Mouse (Mus musculus): ENCODE results near the gene Gal3st2.
"Not testable (repeated sequence)": the region's sequence is repeated elsewhere in the genome, so short reads cannot be mapped to it uniquely, and the experiment has no call there.

Gal3st2 gene

DNA sequence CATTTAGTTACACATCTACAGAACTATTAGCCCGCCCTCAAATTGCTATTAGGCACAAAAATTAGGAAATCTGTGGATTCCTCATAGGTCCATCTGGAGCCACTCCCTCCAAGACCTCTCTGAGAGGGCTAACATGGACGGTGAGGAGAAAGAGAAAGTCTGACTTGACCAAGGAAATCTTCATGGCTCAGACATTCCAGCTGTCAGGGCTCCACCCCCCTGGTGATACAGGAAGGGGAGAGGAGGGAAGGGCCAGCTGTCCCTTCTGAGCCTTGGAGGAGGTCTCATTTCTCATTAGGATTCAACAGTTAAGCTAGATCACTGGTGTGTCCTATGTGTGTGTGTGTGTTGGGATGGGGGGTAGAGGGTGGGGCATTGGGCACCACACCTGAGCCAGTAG is at the start of gene Gal3st2:
Gene Gal3st2 (plus strand): TSS at position 259 of the 400 bp plus-strand sequence.
- not testable (repeated sequence) for DNase-seq (ENCODE audit: low read depth, low spot score)

- no peak for DNase-seq (ENCODE audit: low read depth, low spot score)
Measured at GRCm38 (mm10) chr1:93811495-93812039, 49.5 kb upstream of the Gal3st2 start.

GRCm38 (mm10) chr1:93817823-93818532 is 43.1 kb upstream of the Gal3st2 start:
- no peak for DNase-seq (ENCODE audit: low read depth, low spot score)

DNA sequence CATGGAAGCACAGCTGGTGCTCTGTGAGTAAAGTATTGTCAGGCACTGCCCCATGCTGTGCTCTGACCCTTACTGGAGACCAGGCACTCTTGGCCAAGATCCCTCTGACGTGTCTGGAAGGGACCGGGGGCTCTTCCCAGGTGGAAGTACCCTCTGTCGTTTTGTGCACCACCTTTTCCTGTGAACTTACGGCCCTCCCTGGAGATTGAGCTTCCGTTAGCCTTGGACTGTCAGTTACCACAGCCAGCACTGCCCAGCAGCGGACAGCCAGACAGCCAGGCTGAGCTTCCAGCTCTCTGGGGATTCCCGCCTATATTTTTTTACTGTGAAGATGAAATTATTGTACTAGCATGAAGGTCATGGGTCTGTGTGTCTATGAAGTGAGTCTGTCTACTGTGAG is 42.4 kb upstream of the Gal3st2 start:
- DNase-seq (ENCODE audit: low read depth, low spot score) = no peak

GRCm38 (mm10) chr1:93823796-93824495 is 37.2 kb upstream of the Gal3st2 start:
- DNase-seq (ENCODE audit: low read depth, low spot score) = no peak

GRCm38 (mm10) chr1:93824609-93825008 is 36.5 kb upstream of the Gal3st2 start, which contains the start of gene D2hgdh:
TSS of gene D2hgdh (plus strand) at chr1:93824909.
- DNase-seq (ENCODE audit: low read depth, low spot score) = no peak

DNA sequence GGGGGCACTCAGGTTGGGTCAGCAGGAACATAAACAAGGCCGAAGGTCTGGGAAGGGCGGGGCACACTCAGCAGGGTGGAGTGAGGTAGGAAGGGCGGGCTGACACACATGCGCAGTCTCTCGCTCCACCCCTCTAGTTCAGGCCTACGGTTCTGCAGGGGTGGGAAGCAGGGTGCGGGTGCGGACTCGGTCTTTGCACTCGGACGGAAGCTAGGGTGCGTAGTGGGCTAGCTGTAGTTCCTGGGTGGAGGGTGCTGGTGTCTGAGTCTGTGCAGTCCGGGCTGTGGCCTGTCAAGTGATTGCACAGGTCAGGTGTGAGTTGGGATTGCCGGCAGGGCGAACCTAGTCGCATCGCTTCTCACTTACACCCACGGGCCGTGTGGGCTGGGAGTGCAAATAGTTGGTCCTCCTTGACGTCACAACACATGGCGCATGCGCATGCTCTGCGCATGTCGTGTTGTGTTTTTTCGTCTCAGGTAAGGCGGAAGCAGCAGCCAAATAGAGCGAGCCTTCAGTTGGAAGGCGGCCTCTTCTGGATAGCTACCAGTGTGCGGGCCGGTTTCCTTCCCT is 35.9 kb upstream of the Gal3st2 start:
- DNase-seq (ENCODE audit: low read depth, low spot score) = peak; percentile 97

DNA sequence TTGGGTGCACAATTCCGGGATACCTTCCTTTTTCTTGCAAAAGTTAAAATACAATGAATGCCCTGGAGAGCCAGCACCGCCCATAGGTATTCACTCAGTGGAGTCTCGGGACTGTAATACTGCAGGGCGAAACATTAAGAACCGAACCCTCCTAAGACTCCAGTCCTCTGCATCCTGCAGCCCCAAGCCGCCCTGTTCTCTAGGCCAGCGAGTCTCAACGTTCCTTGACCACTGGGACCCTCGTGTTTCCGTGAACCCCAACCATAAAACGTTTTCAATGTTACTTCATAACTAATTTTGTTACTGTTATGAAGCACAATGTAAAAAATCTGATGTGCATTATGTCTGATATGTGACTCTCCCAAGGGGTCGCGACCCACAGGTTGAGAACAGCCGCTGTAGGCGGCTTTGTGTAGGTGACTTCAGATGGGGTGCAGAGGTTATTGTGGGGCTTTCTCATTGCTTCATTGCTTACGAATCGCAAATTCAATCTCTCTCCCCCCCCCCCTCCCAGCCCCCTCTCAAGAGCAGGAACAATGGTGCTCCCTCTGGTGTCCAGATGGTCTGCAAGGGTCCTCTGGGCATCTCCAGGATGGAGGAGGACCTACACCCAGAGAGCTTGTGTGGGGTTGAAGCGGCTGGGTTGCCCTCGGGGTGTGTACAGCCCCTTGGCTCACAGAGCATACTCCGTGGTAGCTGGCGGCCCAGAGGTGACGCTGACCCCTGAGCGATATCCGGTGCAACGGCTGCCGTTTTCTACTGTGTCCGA is 35.2 kb upstream of the Gal3st2 start:
- DNase-seq (ENCODE audit: low read depth, low spot score) = no peak

DNA sequence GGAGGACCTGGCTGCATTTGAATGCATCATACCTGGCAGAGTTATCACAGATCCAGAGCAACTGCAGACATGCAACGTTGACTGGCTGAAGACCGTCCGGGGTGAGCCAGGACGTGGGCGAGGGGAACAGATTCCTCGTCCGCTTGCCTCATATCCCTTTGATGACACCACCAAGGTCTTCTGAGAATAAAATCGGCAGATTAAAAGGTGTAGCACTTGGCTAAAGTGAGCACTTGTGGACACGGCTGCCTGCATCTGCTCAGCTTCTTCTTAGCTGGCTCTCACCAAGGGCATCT is 34.6 kb upstream of the Gal3st2 start:
- DNase-seq (ENCODE audit: low read depth, low spot score) = no peak

DNA sequence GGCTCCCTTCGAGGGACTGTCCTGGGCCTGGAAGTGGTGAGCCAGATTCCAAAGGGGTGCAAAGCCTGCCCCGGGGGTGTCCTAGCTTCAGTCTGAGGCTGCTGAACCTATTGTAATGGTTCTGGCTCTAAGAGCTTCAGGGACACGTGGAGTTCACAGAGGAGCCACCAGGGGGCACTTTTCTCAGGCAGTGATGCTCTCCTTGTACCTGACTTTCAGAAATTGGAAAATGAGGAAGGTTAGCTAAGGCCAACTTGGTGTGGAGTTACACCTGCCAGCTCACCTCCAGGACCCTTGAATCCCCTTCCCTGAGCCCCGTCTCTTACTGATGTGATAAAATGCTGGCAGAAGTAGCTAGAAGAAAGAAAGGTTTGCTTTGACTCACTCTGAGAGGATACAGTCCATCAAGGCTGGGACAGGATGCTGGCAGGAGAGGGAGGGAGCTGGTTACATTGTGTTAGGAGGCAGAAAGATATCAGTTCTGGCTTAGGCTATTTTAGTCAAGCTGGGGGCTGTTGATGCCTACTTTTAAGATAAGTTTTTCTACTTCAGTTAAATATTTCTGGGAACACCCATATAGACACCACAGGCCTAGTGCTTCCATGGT is 28.2 kb upstream of the Gal3st2 start:
- DNase-seq (ENCODE audit: low read depth, low spot score) = peak; percentile 3

- peak; percentile 9 for DNase-seq (ENCODE audit: low read depth, low spot score)
Measured at GRCm38 (mm10) chr1:93834671-93835150, 26.4 kb upstream of the Gal3st2 start.

- DNase-seq (ENCODE audit: low read depth, low spot score) = peak; percentile 1
Measured at GRCm38 (mm10) chr1:93835211-93835610, 25.9 kb upstream of the Gal3st2 start.

- DNase-seq (ENCODE audit: low read depth, low spot score) = no peak
Measured at GRCm38 (mm10) chr1:93835876-93836531, 25.1 kb upstream of the Gal3st2 start.

DNA sequence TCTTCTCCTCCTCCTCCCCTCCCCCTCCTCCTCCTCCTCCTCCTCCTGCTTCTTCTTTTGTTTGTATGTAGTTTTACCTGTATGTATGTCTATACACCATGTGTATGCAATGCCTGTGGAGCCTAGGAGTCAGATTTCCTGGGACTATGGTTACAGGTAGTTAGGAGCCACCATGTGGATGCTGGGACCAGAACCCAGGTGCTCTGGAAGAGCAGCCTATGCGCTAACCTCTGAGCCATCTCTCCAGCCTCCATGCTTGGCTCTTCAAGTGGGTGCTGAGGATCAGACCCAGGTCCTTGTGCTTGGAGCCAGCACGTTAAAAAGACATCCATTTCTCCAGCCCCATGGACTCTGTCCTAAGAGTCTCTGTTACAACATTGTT is 24.6 kb upstream of the Gal3st2 start:
- peak; percentile 5 for DNase-seq (ENCODE audit: low read depth, low spot score)

GRCm38 (mm10) chr1:93837335-93837734 is 23.8 kb upstream of the Gal3st2 start:
- DNase-seq (ENCODE audit: low read depth, low spot score) = no peak

DNA sequence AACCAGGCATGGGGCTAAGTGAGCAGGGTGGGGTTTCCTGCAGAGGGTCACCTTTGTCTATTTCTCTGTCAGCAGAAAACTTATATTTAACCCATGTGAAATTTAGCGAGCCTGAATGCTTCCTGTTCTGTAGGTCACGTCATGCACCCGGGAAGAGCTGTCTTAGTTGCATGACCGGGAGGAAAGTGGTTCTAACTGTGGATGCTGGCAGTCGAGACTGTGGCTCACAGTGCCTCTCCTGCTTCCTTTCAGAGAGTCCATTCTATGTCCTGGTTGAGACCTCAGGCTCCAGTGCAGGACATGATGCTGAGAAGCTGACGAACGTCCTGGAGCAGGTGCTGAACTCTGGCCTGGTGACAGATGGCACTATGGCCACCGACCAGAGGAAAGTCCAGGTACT is 22.5 kb upstream of the Gal3st2 start:
- DNase-seq (ENCODE audit: low read depth, low spot score) = not testable (repeated sequence)

DNA sequence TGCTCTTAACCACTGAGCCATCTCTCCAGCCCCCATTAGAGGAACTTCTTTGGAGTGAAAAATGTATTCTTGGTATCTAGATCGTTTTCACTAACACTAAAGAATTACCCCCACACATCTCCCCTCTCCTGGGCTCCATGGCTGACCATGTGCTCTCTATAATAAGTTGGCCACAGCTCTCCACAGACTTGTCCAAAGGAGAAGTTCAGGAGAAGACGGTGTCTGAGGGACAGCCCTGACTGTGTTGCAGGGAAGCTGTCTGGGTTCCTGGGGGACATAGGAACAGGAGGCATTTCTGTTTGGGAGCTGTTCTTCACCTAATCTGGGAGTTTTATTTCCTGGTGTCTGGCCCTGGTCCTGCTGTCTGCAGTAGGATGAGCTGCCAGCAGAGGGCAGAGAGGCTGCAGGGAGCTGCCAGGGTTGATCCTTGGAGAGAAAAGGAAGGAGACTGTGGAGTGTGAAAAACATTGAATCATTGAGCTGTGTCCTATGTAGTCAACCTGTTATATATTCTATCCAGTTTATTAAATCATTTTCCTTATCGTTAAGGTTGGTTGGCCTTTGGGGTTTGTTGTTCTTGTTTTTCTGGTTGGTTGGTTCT is 15.2 kb upstream of the Gal3st2 start:
- not testable (repeated sequence) for DNase-seq (ENCODE audit: low read depth, low spot score)

DNA sequence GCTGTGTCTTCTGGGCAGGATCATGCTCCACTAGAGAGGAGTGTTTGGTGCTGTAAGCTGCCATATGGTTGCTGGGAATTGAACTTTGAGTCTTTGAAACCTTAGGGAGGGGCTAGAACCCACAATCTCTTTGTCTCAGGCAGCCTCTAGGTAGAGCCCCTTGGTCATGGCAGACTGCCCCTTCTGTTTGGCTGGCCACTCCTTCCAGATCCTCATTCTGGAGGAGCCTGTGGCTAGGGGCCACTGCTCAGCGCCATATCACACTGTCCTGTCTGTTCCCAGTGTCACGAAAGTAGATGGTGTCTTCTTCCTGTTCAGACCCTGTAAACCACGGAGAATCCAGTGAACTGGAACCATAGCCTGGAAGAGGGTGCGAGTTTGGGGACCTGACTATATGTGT is 5.3 kb upstream of the Gal3st2 start:
- not testable (repeated sequence) for DNase-seq (ENCODE audit: low read depth, low spot score)

DNA sequence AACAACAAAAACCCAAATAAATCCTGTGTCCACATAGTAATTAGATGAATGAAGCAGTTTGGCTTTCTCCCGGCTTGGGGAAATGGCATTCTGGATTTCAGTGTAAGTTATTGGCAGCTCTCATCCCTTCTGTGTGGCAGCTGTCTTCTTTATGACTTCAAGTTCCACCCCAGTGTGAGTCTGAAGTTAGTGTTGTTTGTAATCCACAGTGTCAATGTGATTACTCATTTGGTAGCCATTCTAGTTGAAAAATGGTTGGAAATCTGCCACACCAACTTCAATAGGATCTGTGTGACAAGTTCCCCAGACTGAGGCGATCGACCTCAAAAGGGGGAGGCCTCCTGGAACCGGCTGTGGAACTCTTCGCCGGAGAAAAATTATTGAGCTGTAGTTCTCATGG is 3.7 kb upstream of the Gal3st2 start:
- DNase-seq (ENCODE audit: low read depth, low spot score) = no peak

GRCm38 (mm10) chr1:93857991-93858390 is 3.1 kb upstream of the Gal3st2 start:
- DNase-seq (ENCODE audit: low read depth, low spot score) = no peak
